Mouse (Mus musculus) heart, adult 2 months (tissue): ENCODE measurements around the gene Lamb3.

Source experiments
- CTCF ChIP-seq: fragments of 200-600 bp; IDR thresholded peaks from 2 replicates; pipeline ENCODE4 v1.8.1; 2022; ENCODE audit warnings: antibody characterized with exemption, mild to moderate bottlenecking, moderate library complexity
- EP300 ChIP-seq: fragments of 200-500 bp; IDR thresholded peaks from 2 replicates; pipeline ENCODE4 v1.6.1; 2011; ENCODE audit warnings: low read depth, low read length, control low read depth; ENCODE audit not compliant: insufficient read depth
- POLR2A ChIP-seq: fragments of 200-500 bp; IDR thresholded peaks from 2 replicates; pipeline ENCODE4 v1.6.1; 2011; ENCODE audit warnings: mild to moderate bottlenecking, low read depth, low read length, control low read depth; ENCODE audit not compliant: insufficient read depth

DNA sequence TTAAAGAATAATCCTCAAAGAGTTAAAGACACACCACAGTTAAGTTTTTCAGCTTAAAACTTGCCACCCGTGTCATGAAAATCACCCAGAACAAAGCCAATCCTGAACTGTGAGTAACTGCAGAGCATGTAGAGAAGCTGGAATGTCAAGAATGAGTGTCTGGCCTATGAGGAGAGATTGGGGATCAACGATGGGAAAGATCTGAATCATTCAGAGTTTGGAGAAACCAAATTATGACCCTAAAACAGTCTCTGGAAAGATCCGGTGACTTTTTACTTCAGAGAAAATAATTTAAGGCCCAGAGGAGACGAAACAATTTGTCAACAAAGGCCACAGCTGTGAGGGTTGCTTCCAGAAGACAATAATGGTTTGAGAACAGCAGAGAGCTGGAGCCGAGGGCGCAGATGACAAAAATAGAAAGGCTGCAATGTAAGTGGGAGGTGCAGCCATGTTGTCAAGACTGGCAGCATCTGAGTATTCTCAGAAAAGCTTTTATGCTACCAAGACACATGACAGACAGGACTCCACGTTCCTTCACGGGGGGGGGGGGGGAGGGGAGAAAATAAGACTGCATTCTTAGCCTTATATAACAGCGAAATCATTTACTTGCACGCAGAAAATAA lies 36.2 kb downstream of the Lamb3 start:
- TF ChIP-seq CTCF (no peak), POLR2A (no peak), EP300 (0 out of 2 replicates have a peak, but pooled peaks have one; percentile 28)
